Mouse (Mus musculus): Measurements from ENCODE around the gene Agbl1. TPM values are rescaled to one million over a fixed set of nuclear protein-coding genes. Genes with fewer than 3 reads are reported as not detected.
"Not testable (repeated sequence)": the region's sequence is repeated elsewhere in the genome, so short reads cannot be mapped to it uniquely, and the experiment has no call there.

Agbl1 gene
- polyA plus RNA-seq, 1 experiment, result not detected

GRCm38 (mm10) chr7:76701224-76701623, 471.5 kb downstream of the Agbl1 start:
- Histone ChIP-seq H3K36me3 (ENCODE audit: control insufficient read depth, insufficient read depth) (no peaks in the 10 kb centered on the region), H3K27me3 (ENCODE audit: control insufficient read depth, insufficient read depth, insufficient read length) (no peaks in the 10 kb centered on the region), H3ac (ENCODE audit: control insufficient read depth, insufficient read length, low read depth) (no peak overlapping the region), H3K79me3 (ENCODE audit: low read depth) (no peaks in the 10 kb centered on the region), H3K79me2 (ENCODE audit: control insufficient read depth, insufficient read depth) (no peaks in the 10 kb centered on the region), H3K4me3 (ENCODE audit: insufficient read depth, poor library complexity, severe bottlenecking) (no peak overlapping the region)
- TF ChIP-seq CTCF (IDR thresholded peaks at IDR 0.05; ENCODE audit: control insufficient read depth, insufficient read depth, insufficient read length), result no peak
- no peak for TF ChIP-seq CEBPB (IDR thresholded peaks at IDR 0.05; ENCODE audit: low read depth)
- TF ChIP-seq FOSL1 (IDR thresholded peaks at IDR 0.05; ENCODE audit: insufficient read depth, low read length, poor library complexity, severe bottlenecking), result no peak
- TF ChIP-seq MYOG (IDR thresholded peaks at IDR 0.05; ENCODE audit: control insufficient read depth, extremely low read depth, insufficient read length), result no peak
- no peak for TF ChIP-seq MYOD1 (IDR thresholded peaks at IDR 0.05; ENCODE audit: control insufficient read depth, insufficient read length, low read depth)
- no peak for TF ChIP-seq MAX (IDR thresholded peaks at IDR 0.05)
- no peak for TF ChIP-seq USF1 (IDR thresholded peaks at IDR 0.05; ENCODE audit: low read depth)

- H3K27me3 ChIP-seq (ENCODE audit: control insufficient read depth, insufficient read depth, insufficient read length); H3K79me3 ChIP-seq (ENCODE audit: low read depth); H3K4me3 ChIP-seq (ENCODE audit: insufficient read depth, poor library complexity, severe bottlenecking); H3K36me3 ChIP-seq (ENCODE audit: control insufficient read depth, insufficient read depth); H3ac ChIP-seq (ENCODE audit: control insufficient read depth, insufficient read length, low read depth); H3K79me2 ChIP-seq (ENCODE audit: control insufficient read depth, insufficient read depth): not testable (repeated sequence)
These were observed 502.5 kb downstream of the Agbl1 start for GRCm38 (mm10) chr7:76732220-76732619.

GRCm38 (mm10) chr7:76777237-76777855, 547.7 kb downstream of the Agbl1 start:
- H3K79me3 ChIP-seq (ENCODE audit: low read depth), result no peaks in the 10 kb centered on the region
- no peaks in the 10 kb centered on the region for H3K79me2 ChIP-seq (ENCODE audit: control insufficient read depth, insufficient read depth)
- H3K27me3 ChIP-seq (ENCODE audit: control insufficient read depth, insufficient read depth, insufficient read length), result no peaks in the 10 kb centered on the region
- no peak overlapping the region for H3ac ChIP-seq (ENCODE audit: control insufficient read depth, insufficient read length, low read depth)
- no peak for TF ChIP-seq CTCF (IDR thresholded peaks at IDR 0.05; ENCODE audit: control insufficient read depth, insufficient read depth, insufficient read length)
- TF ChIP-seq CEBPB (IDR thresholded peaks at IDR 0.05; ENCODE audit: low read depth), result no peak
- no peak for TF ChIP-seq USF1 (IDR thresholded peaks at IDR 0.05; ENCODE audit: low read depth)
- TF ChIP-seq MYOG (IDR thresholded peaks at IDR 0.05; ENCODE audit: control insufficient read depth, extremely low read depth, insufficient read length), result no peak
- no peak for TF ChIP-seq FOSL1 (IDR thresholded peaks at IDR 0.05; ENCODE audit: insufficient read depth, low read length, poor library complexity, severe bottlenecking)
- no peak for TF ChIP-seq MYOD1 (IDR thresholded peaks at IDR 0.05; ENCODE audit: control insufficient read depth, insufficient read length, low read depth)
- no peak for TF ChIP-seq MAX (IDR thresholded peaks at IDR 0.05)
- H3K36me3 ChIP-seq (ENCODE audit: control insufficient read depth, insufficient read depth), result no peaks in the 10 kb centered on the region
- no peak overlapping the region for H3K4me3 ChIP-seq (ENCODE audit: insufficient read depth, poor library complexity, severe bottlenecking)

DNA sequence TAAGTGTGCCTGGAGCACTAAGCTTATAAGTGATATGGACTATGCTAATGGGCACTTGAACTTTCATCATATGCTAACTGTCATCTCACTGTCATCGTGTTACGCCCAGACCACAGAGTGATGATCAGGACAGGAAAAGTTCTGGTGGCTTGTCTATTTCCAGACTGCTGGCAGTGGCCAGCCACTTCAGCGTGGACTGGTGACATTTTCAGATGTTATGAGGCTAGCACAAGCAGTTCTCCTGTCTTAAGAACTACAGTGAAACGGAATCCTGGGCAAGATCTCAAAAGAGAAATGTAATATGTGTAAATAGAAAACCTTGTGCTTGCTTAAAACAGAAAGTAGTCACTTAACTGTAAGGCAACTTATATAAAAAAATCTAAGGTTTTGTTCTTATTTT, 550.8 kb downstream of the Agbl1 start:
- no peaks in the 10 kb centered on the region for H3K36me3 ChIP-seq (ENCODE audit: control insufficient read depth, insufficient read depth)
- TF ChIP-seq CTCF (IDR thresholded peaks at IDR 0.05; ENCODE audit: control insufficient read depth, insufficient read depth, insufficient read length) (no peak), MAX (IDR thresholded peaks at IDR 0.05) (no peak), CEBPB (IDR thresholded peaks at IDR 0.05; ENCODE audit: low read depth) (no peak), MYOG (IDR thresholded peaks at IDR 0.05; ENCODE audit: control insufficient read depth, extremely low read depth, insufficient read length) (no peak), FOSL1 (IDR thresholded peaks at IDR 0.05; ENCODE audit: insufficient read depth, low read length, poor library complexity, severe bottlenecking) (no peak), USF1 (IDR thresholded peaks at IDR 0.05; ENCODE audit: low read depth) (no peak), MYOD1 (IDR thresholded peaks at IDR 0.05; ENCODE audit: control insufficient read depth, insufficient read length, low read depth) (no peak)
- no peaks in the 10 kb centered on the region for H3K79me2 ChIP-seq (ENCODE audit: control insufficient read depth, insufficient read depth)
- H3ac ChIP-seq (ENCODE audit: control insufficient read depth, insufficient read length, low read depth), result no peak overlapping the region
- H3K79me3 ChIP-seq (ENCODE audit: low read depth), result no peaks in the 10 kb centered on the region
- H3K27me3 ChIP-seq (ENCODE audit: control insufficient read depth, insufficient read depth, insufficient read length), result no peaks in the 10 kb centered on the region
- H3K4me3 ChIP-seq (ENCODE audit: insufficient read depth, poor library complexity, severe bottlenecking), result no peak overlapping the region

DNA sequence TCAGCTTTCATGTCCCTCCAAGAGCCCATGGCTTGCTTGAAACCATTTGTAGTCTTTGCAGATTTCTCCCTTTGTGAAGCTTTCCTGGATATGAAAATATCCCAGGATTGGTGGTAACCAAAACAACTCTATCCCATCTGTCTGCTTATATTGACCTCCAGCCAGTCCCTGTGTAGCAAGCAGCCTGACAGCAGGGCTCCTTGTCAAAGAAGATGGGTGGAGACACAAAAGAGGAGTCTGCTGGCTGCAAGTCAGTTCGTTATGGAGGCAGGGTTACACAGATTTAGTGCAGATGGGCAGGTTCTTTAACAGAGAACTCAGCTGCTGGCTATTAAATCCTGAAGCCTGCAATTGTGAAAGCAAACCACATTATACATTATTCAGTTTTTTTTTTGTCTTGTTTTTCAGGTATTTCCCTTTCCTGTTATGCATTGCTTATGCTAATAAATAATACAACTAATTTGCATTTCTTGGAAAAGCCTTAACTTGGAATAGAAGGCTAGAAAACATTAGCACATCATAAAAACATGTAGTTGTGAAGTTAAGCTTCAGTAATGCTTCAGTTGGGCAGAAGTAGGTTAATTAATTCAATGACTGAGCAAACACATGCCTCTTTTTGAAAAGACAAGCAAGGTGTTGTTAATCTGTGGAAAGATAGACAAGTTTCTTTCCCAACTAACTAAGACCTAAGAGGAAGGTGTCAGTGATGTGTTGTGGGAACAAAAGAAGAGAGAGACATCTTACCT, 559.0 kb downstream of the Agbl1 start:
- Histone ChIP-seq H3K79me3 (ENCODE audit: low read depth) (no peaks in the 10 kb centered on the region), H3K4me3 (ENCODE audit: insufficient read depth, poor library complexity, severe bottlenecking) (no peak overlapping the region), H3K79me2 (ENCODE audit: control insufficient read depth, insufficient read depth) (no peaks in the 10 kb centered on the region), H3K36me3 (ENCODE audit: control insufficient read depth, insufficient read depth) (no peaks in the 10 kb centered on the region), H3K27me3 (ENCODE audit: control insufficient read depth, insufficient read depth, insufficient read length) (no peaks in the 10 kb centered on the region), H3ac (ENCODE audit: control insufficient read depth, insufficient read length, low read depth) (no peak overlapping the region)
- TF ChIP-seq MYOD1 (IDR thresholded peaks at IDR 0.05; ENCODE audit: control insufficient read depth, insufficient read length, low read depth) (no peak), CEBPB (IDR thresholded peaks at IDR 0.05; ENCODE audit: low read depth) (no peak), MYOG (IDR thresholded peaks at IDR 0.05; ENCODE audit: control insufficient read depth, extremely low read depth, insufficient read length) (no peak), MAX (IDR thresholded peaks at IDR 0.05) (no peak)

- Histone ChIP-seq H3K4me3 (ENCODE audit: insufficient read depth, poor library complexity, severe bottlenecking) (no peak overlapping the region), H3ac (ENCODE audit: control insufficient read depth, insufficient read length, low read depth) (no peak overlapping the region), H3K36me3 (ENCODE audit: control insufficient read depth, insufficient read depth) (no peaks in the 10 kb centered on the region)
These were observed 560.4 kb downstream of the Agbl1 start for GRCm38 (mm10) chr7:76790041-76790440.

More at GRCm38 (mm10) chr7:76790041-76790440, 560.4 kb downstream of the Agbl1 start:
- H3K79me3 ChIP-seq (ENCODE audit: low read depth), result no peaks in the 10 kb centered on the region
- no peaks in the 10 kb centered on the region for H3K79me2 ChIP-seq (ENCODE audit: control insufficient read depth, insufficient read depth)
- TF ChIP-seq CTCF (IDR thresholded peaks at IDR 0.05; ENCODE audit: control insufficient read depth, insufficient read depth, insufficient read length) (no peak), MAX (IDR thresholded peaks at IDR 0.05) (no peak), MYOG (IDR thresholded peaks at IDR 0.05; ENCODE audit: control insufficient read depth, extremely low read depth, insufficient read length) (no peak), FOSL1 (IDR thresholded peaks at IDR 0.05; ENCODE audit: insufficient read depth, low read length, poor library complexity, severe bottlenecking) (no peak), USF1 (IDR thresholded peaks at IDR 0.05; ENCODE audit: low read depth) (no peak), CEBPB (IDR thresholded peaks at IDR 0.05; ENCODE audit: low read depth) (no peak), MYOD1 (IDR thresholded peaks at IDR 0.05; ENCODE audit: control insufficient read depth, insufficient read length, low read depth) (no peak)
- no peaks in the 10 kb centered on the region for H3K27me3 ChIP-seq (ENCODE audit: control insufficient read depth, insufficient read depth, insufficient read length)

Measured in C2C12 (cell line).